Mouse (Mus musculus) bone marrow, adult 2 months (tissue): ENCODE measurements around the gene Col25a1.

Experiments used
- CTCF ChIP-seq: fragments of 200-500 bp; IDR thresholded peaks from 2 replicates; pipeline ENCODE4 v1.5.1; 2011; ENCODE audit warnings: low read length, control low read depth; ENCODE audit not compliant: control insufficient read depth, insufficient read depth
- POLR2A ChIP-seq: fragments of 200-500 bp; IDR thresholded peaks from 2 replicates; pipeline ENCODE4 v1.6.1; 2011; ENCODE audit warnings: low read depth, mild to moderate bottlenecking, control low read depth, low read length, borderline replicate concordance; ENCODE audit not compliant: control insufficient read depth

GRCm38 (mm10) chr3:130087466-130087865, 43.8 kb upstream of the Col25a1 start:
- TF ChIP-seq POLR2A (no peak), CTCF (no peak)
